Mouse (Mus musculus) thymus, postnatal 10 days (tissue): ENCODE data around the gene Spin2d.
"Not testable (repeated sequence)": the region's sequence is repeated elsewhere in the genome, so short reads cannot be mapped to it uniquely, and the experiment has no call there.

ENCODE experiments used
- DNase-seq, 2 experiments: peaks; one replicate each; pipeline ENCODE4 v3.0.0; 2021; ENCODE audit warnings: low spot score in 2 of 2

Spin2d gene

GRCm38 (mm10) chrX:73176889-73177288, at the start of gene Spin2d:
Gene Spin2d (minus strand): TSS chrX:73176989.
- DNase-seq = not testable (repeated sequence)

DNA sequence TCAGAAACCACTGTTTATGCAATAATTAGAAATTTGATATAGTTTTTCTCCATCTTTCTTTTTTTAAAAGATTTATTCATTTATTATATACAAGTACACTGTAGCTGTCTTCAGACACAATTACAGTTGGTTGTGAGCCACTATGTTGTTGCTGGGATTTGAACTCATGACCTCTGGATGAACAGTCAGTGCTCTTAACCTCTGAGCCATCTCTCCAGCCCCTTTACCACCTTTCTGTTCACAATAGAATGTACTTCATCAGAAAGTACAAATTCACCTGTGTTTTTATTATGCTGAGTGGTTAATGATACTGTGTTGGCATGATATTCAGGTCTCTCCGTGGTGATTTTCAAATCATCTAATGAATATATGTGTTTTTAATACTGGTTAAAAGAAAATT, 48.6 kb upstream of the Spin2d start:
- no peak for DNase-seq

DNA sequence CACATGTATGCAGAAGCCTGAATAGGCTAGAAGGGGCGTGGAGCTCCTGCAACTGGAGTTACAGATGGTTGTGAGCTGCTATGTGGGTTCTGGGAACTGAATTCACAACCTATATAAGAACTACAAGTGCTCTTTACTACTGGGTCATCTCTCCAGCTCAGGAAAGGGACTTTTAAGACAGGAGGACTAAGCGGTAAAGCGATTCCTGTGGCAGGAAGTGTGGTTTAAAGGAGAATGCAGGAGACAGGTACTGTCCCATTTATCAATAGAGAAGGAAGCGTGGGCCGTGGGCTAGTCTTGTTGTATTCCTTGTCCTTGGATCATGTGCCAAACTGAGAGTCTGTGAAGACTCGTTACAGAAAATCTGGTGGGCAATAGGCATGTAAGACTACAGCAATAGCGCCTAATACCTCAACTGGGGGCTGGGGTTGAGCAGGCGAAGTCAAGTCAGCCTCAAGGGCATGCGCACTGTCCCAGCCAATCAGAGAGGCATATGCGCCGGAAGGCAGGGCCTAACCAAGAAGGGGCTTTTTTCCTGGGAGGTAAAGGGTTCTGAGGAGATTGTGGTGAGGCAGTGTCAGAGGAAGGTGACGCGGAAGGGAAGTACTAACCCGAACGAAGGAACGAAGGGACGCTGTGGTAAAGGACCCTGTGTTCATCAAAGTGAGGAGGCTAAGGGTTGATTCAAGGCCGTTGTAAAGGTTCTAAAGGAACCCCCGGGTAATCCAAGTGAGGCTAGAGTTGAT, 37.2 kb upstream of the Spin2d start, which contains the start of gene Xlr4b:
Gene Xlr4b, plus strand, starts transcription at position 515 of the 746 bp plus-strand sequence.
- DNase-seq = not testable (repeated sequence)

DNA sequence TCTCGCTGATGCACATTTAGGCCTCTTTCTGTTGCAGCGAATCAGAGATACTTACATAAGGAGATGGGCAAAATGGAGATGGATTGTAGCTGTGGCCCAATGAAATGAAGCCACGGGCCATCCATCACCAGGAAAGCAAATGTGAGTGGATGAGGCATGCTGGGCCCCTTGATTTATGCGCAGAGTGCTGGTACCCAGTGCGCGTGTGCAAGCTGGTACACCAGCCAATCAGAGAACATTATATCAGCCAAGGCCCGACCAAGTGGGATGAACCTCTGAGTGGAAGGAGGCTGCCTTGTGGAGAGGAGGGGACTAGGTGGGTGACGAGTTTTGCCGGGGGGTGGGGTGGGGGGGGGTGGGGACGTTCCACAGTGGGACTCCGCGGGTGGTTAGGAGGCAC, 15.1 kb upstream of the Spin2d start, which contains the start of gene Xlr3b:
Gene Xlr3b, plus strand, starts transcription at position 274 of the 400 bp plus-strand sequence.
- DNase-seq = not testable (repeated sequence)

GRCm38 (mm10) chrX:73149350-73149749, 27.4 kb downstream of the Spin2d start, which contains the start of gene DXBay18:
Gene DXBay18 (minus strand): TSS chrX:73149450.
- not testable (repeated sequence) for DNase-seq

- DNase-seq = not testable (repeated sequence)
These were observed 28.3 kb downstream of the Spin2d start, which contains the start of gene Xlr5b for GRCm38 (mm10) chrX:73148496-73148895. Gene Xlr5b (plus strand): TSS chrX:73148796.

- not testable (repeated sequence) for DNase-seq
These were observed 33.6 kb downstream of the Spin2d start for GRCm38 (mm10) chrX:73143218-73143618.
